Mouse (Mus musculus): ENCODE data around the gene Mrps35. TPM values are rescaled to one million over a fixed set of nuclear protein-coding genes. Genes with fewer than 3 reads are reported as not detected.
A peak's percentile ranks its signal among the peaks of the same experiment; 100 is the strongest.

Gene Mrps35
- polyA plus RNA-seq, 3 experiments from 2014 or later = 80.2 to 97.5 (median 83.9) TPM

DNA sequence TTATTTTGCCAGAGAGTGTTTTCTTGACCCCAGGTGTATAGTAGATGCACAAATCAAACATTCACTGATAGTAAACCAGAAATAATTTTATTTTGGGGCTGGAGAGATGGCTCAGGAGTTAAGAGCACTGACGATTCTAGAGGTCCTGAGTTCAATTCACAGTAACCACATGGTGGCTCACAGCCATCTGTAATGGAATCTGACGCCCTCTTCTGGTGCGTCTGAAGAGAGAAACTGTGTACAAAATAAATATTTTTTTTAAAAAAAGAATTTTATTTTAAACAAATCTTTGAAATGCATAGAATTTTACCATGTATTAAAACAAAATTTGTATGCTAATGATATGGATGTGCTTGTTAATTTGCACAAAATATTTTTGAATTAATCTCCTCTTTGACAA is 46.0 kb downstream of the Mrps35 start:
- ATAC-seq = no peak

DNA sequence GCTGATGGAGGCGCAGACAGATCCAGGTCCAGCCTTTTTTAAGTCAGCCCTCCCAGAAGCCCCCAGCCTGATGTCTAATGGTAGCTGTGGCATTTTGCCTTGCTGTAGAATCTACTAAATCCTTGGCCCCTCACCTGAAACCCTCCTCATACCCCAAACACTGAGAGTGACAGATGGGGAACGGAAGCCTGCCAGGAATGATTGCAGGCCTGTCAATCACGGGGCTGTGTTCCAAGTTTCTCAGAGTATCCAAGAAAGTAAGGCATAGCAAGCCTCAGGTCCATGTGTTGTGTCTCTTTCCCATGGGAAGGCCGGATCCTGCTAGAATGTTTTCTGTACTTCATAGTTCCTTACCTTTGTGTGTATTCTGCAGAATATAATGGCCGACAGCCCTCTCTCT is 47.6 kb downstream of the Mrps35 start:
- ATAC-seq = no peak

DNA sequence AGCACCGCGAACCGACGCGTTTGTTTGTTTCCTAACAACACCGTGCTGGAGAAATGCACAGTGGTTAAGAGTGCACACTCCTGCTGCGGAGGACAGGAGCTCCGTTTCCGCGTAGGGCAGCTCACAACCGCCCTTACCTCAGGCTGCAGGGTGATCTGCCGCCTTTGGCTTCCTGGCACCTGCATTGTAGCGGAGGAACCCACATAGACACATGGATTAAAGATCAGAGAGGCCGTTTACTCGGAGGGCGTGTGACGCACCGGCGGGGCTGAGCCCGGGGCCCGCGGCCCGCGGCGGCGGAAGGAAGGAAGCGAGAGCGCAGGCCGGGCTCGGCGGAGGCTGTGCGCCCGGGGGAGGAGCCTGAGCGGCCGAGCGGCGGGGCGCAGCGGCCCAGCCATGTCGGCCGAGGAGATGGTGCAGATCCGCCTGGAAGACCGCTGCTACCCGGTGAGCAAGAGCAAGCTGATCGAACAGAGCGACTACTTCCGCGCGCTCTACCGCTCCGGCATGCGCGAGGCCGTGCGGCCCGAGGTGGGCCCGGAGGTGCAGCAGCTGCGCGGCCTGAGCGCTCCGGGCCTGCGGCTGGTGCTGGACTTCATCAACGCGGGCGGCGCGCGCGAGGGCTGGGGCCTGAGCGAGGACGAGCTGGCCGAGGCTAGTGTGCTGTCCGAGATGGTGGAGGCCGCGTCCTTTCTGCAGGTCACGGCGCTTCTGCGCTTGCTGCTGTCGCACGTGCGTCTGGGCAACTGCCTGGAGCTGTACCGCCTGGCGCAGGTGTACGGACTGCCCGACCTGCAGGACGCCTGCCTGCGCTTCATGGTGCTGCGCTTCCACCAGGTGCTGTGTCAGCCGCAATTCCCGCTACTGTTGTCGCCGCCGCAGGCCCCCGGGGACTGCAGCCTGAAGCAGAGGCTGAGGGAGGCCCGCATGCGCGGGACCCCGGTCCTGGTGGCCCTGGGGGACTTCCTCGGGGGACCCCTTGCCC is 48.9 kb downstream of the Mrps35 start, which contains the start of gene Klhl42:
Gene Klhl42 (plus strand): TSS at position 244 of the 985 bp plus-strand sequence.
- ATAC-seq = peak; percentile 80

DNA sequence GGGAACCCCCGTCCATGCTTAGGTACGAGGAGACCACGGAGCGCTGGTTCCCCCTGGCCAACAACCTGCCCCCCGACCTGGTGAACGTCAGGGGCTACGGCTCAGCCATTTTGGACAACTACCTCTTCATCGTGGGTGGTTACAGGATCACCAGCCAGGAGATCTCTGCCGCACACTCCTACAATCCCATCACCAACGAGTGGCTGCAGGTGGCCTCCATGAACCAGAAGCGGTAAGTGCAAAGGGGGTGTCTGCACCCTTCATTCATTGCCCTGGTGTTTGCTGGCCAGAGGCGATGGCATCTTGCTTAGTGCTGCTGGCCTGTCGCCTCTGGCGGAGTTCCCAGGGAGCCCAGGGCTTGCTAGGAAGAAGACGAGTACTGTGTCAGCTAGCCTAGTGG is 49.6 kb downstream of the Mrps35 start:
- ATAC-seq = no peak

DNA sequence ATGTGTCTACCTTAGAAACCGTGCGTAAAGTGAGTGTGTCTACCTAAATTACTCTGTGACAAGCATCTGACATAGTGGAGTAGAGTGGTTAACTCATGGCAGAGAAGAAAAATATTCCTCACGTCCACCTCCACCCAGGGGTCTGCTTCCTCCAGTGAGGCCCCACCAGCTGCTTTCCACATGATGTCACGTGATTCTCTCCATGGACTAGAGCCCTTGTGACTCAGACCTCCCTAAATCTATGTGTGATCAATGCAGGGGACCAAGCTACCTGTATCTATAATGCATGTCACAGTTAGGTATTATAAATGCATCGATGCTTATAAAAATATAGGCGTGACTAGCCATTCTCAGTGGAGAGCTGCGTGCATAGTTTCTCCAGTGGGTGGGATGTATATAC is 52.2 kb downstream of the Mrps35 start:
- no peak for ATAC-seq

DNA sequence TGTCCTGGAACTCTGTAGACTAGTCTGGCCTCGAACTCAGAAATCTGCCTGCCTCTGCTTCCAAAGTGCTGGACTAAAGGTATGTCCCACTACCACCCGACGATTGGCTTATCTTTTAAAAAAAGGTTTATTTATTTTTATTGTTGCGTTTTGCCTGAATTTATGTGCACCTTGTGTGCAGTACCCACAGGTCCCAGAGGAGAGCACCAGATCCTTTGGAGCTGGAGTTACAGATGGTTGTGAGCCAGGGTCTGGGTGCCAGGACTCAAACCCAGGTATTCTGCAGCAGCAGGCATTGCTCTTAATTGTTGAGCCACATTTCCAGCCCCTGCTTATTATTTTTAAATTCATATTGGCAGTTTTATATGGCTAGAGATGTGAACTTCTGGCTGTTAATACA is 53.5 kb downstream of the Mrps35 start:
- no peak for ATAC-seq

DNA sequence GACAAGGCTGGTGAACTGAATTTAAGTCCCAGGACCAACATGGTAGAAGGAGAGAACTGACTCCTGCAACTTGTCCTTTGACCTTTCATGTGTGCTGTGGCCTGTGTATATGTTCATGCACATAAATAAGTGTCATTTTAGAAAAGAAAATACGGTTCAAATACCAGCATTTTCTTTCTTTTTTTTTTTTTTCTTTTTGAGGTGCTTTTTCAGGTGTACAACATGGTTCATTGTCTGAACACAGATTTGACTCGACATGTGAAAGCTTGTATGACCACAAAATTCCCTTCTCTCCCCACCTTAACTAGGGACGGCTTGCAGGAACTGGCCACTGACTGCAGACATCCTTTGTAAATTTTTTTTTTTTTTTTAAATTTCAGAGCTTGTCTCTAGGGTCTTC is 54.4 kb downstream of the Mrps35 start:
- ATAC-seq = no peak

DNA sequence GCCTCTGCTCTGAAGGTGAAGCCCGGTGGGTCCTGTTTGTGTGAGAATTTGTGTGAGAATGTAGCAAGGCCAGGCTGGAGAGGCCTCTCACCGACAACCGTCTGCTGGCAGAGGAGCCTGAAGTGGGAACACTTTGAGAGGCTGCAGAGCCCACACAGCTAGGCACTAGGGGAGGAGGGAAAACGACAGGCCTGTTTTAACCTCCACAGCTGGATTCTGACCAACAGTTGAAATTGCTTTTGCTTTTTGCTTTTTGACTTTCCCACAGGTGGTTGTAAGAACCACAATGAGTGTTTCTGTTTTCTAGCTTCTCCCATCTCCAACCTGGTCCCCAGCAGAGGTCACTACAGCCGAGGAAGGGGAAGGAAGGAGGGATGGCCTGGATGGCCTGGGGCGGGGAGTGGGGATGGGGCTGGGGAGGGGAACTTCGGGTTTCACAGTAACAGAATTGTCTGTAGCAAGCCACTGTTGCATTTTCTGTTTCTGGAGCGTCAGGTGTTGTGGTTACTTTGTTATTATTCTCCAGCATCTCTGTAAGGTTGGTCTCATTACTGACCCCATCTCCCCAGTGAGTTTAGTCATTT is 54.9 kb downstream of the Mrps35 start:
- no peak for ATAC-seq

DNA sequence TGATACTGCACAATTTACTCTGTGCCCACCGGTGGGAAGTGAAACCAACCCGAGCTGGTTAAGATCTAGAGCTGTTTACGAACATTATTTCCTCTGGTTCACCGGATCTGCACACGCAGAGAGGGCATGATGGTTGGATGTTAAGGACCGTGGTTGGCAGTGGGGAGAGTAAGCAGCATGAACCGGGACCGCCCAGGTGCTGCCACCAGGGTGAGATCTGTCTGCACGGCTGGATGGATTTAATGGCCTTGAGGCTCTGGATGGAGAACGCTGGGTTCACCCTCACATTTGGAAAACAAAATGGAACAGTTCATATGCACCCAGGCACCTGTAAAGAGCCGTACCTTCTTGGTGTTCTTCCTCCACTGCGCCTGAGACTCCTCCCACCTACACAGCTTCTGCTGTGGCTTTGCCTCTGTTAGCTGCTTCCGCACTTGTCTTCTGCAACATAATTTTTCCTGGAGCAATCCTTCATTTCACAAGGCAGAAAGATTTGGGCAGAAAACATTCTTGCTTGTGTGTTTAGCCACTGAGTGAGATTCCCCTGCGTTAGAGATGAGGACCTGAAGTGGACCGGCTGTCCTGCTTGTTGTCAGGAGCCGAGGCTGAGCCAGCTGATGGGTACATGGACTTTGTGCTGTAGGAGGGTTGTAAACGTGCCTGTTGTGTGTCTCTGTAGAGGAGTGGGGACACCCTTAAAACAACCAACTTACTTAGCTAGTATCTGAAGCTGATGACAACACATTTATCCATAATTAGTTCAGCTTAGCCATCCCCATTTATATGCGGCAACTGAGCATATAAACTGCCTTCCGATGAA is 57.1 kb downstream of the Mrps35 start:
- peak; percentile 85 for ATAC-seq

DNA sequence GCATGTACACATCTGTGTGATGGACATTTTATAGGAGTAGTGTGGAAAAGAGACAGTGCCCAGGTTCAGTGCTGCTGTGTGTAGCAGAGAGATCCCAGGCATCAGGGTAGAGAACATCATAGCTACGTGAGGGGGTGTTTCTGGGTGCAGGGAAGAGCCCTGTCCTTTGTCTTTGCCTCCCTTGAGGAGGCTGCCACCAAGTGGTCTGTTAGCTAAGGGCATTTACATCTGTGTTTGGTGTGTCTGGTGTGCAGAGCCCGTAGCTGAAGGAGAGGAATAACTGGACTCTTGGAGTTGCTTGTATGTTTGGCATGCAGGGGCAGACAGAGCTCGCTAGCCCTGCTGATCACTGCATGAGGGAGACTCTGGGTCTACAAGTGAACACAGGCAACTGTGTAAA is 59.7 kb downstream of the Mrps35 start:
- no peak for ATAC-seq

DNA sequence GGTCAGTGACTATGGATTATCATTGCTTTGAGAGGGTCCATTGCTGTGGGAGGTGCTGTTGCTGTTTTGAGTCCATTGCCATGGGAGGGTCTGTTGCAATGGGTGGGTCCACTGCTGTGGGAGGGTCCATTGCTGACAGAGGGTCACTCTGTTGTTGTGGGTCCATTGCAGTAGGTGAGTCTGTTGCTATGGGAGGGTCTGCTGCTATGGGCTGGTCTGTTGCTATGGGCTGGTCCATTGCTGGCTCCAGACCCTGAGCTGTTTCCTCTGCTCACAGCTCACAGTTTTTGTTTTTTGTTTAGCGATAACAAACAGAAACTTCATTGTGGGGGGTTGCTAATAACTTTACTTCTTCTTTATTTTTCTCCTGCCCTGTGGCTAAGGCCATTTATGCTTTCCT is 63.0 kb downstream of the Mrps35 start:
- ATAC-seq = no peak

DNA sequence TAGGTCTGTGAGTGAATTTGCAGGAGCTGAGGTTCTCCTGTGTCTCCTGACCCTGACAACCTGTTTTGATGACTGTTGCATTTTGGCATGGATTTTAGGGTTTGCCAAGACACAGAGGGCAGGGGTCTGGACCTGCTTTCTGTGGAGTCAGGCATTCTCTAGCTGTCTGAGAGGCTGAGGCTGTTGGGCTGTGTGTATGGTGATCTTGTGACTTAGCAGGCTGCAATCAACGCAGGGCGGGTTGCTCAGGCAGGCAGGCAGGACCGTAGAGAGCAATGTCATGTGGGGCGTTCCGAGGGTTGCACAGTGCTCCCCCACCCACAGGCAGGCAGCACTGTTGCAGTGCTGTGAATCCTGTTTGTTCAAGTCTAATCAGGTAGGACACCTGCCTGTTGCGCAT is 64.2 kb downstream of the Mrps35 start:
- ATAC-seq = no peak

DNA sequence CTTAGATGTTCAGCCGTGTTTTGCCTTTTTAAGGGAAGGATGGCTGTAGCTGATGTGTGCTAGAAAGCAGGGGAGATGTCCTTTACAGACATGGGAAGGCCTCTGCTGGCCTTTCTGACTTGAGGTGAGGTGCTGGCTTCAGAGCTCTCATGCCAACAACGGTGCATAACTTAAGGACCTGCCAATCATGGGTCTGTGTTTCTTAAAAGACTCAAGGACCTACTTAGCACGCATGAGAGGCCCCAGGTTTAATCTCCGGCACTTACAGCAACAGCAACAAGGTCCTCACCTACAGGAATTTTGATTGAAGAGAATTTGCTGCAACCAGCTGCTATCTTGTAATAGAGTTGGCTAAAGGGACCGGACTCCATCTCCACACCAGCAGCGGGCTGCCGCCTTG is 66.7 kb downstream of the Mrps35 start:
- no peak for ATAC-seq

DNA sequence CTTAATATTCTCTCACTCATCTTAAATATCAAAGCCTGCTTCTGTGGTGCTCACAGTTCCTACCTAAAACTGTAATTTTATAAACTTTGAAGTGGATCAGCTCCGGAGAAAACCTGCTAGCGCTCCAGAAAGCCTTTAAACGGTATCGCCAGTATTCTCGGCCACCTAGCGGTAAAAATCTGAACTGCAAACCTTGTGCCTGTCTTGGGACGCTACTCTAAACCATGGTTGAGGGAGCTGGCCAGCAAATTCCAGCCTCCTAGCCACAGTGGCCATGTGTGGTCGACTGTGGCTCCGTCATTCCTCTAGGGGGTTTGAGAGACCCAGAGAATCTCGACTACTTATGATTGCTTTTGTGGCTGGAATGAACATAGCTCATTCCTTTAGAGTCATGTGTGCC is 74.0 kb downstream of the Mrps35 start:
- peak; percentile 72 for ATAC-seq

DNA sequence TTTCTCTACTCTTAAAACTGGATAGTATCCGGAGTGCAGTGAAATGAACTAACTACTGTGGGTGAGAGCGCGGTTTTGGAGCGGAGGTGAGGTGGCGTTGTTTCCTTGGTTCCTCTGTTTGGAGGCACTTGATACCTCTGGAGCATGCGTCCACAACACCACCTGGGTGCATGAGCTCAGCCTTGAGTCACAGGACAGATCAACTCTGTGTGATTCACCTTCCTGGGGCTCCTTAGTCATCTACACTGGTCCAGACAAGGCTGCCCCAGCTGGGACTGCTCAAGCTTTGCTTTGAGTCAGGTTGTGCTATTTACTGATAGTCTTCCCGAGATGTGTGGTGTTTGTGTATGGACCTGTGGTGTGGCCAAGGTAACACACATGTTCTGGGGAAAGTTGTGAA is 75.2 kb downstream of the Mrps35 start:
- ATAC-seq = no peak

DNA sequence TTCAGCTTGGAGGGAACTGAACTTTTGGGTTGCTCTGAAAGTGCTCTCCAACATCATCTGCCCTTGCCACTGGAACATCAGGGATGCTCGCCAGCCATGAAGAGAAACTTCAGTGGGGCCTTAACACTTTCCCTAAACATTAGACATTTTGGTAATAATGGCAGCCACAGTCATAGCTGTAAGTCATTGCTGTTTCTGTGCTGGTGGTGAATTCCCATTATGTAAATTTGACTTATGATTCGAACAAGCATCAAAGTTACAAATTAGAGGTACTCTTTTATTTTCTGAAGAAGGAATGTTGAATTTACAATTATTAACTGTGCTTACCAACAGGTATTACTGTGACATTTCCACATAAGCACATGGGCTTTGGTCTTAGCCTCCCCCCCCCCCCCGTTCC is 75.6 kb downstream of the Mrps35 start:
- no peak for ATAC-seq

DNA sequence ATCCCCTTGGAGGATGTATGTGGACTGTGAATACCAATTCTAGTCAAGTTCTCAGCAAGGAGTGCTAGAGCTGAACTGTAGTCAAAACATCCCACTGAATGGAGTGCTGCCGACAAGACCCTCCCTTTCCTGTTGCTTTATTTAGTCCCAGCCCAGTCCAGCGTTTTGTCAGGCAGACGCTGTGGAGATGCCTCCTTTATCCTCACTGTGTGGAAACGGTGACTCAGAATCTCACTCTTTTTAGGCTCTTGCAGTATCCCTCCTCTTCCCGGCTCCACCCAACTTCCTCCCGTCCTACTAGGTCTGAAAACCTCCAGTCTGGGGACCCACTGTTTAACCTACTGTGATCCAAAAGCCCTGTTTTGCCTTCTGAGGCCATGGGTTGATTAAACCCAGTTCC is 78.8 kb downstream of the Mrps35 start:
- no peak for ATAC-seq

Other genes with a start within 250 kb of the Mrps35 start
- 1 to 10 TPM; 4.0 to 8.0 (median 7.9) TPM for gene Arntl2, start 246.7 kb upstream of the Mrps35 start, polyA plus RNA-seq (2017; shearing (Covaris generic))
- not detected for gene Smco2, start 192.7 kb upstream of the Mrps35 start, polyA plus RNA-seq (2017; shearing (Covaris generic))
- 10 to 100 TPM in 1 of 3 experiments, 1 to 10 TPM in 2; 7.7 to 14.1 (median 8.8) TPM for gene Ppfibp1, start 154.3 kb upstream of the Mrps35 start, polyA plus RNA-seq (2017; shearing (Covaris generic))
- under 1 TPM in 1 of 3 experiments, not detected in 2; 0.40 TPM for gene 1700034J05Rik, start 88.3 kb upstream of the Mrps35 start, polyA plus RNA-seq (2017; shearing (Covaris generic))
- under 1 TPM; 0.29 to 0.67 (median 0.34) TPM for gene Rep15, start 10.2 kb upstream of the Mrps35 start, polyA plus RNA-seq (2017; shearing (Covaris generic))
- under 1 TPM in 2 of 3 experiments, not detected in 1; 0.33 to 0.40 TPM for gene Mansc4, start 44.3 kb downstream of the Mrps35 start, polyA plus RNA-seq (2017; shearing (Covaris generic))
- 10 to 100 TPM; 10.5 to 22.9 (median 19.7) TPM for gene Klhl42, start 48.6 kb downstream of the Mrps35 start, polyA plus RNA-seq (2017; shearing (Covaris generic))
- not detected for gene Pthlh, start 221.4 kb downstream of the Mrps35 start, polyA plus RNA-seq (2017; shearing (Covaris generic))

Measured in inflammation-experienced regulatory T-cells, adult 6 months (primary cell).